Mouse (Mus musculus) midbrain, postnatal 0 days (tissue): ENCODE measurements around the gene Cdca4. TPM values are rescaled to one million over a fixed set of nuclear protein-coding genes. Genes with fewer than 3 reads are reported as not detected.

Source experiments
- ATAC-seq: fragments of 200-750 bp; cut with Nextera tagmentation; 2 replicates; pipeline ENCODE4 v1.8.0; 2017; ENCODE audit warnings: moderate number of reproducible peaks, mild to moderate bottlenecking, moderate TSS enrichment, moderate library complexity; ENCODE audit not compliant: low FRiP score
- DNase-seq: peaks from one replicate; pipeline ENCODE4 v3.0.0-alpha.2; 2015; ENCODE audit warnings: low spot score
- H3K27ac ChIP-seq: fragments of 300-500 bp; sonication (generic); 2 replicates; pipeline ENCODE4 v1.5.1; 2014; ENCODE audit warnings: low read depth, mild to moderate bottlenecking, low read length, mixed read lengths
- H3K27me3 ChIP-seq: fragments of 300-500 bp; sonication (generic); 2 replicates; pipeline ENCODE4 v1.6.1; 2014; ENCODE audit warnings: low read length, control low read depth, mixed read lengths; ENCODE audit not compliant: insufficient read depth
- H3K36me3 ChIP-seq: fragments of 300-500 bp; sonication (generic); 2 replicates; pipeline ENCODE4 v1.6.1; 2014; ENCODE audit warnings: low read length, control low read depth, mixed read lengths; ENCODE audit not compliant: insufficient read depth
- H3K4me1 ChIP-seq: fragments of 300-500 bp; sonication (generic); 2 replicates; pipeline ENCODE4 v1.6.1; 2014; ENCODE audit warnings: mild to moderate bottlenecking, control low read depth, antibody characterized with exemption, low read length, mixed read lengths; ENCODE audit not compliant: insufficient read depth
- H3K4me2 ChIP-seq: fragments of 300-500 bp; sonication (generic); 2 replicates; pipeline ENCODE4 v1.6.1; 2014; ENCODE audit warnings: low read depth, mild to moderate bottlenecking, low read length, mixed read lengths; ENCODE audit not compliant: poor library complexity, severe bottlenecking
- H3K4me3 ChIP-seq: fragments of 300-500 bp; sonication (generic); 2 replicates; pipeline ENCODE4 v1.5.1; 2014; ENCODE audit warnings: low read depth, mild to moderate bottlenecking, low read length, moderate library complexity
- H3K9ac ChIP-seq: fragments of 300-500 bp; sonication (generic); replicated peaks from 2 replicates; pipeline ENCODE4 v1.6.1; 2014; ENCODE audit warnings: mild to moderate bottlenecking, low read length, moderate library complexity, mixed read lengths; ENCODE audit not compliant: poor library complexity, severe bottlenecking
- H3K9me3 ChIP-seq: fragments of 300-500 bp; sonication (generic); 2 replicates; pipeline ENCODE4 v1.6.1; 2016; ENCODE audit warnings: low read length, control low read depth
- CTCF ChIP-seq: IDR thresholded peaks from 2 replicates; pipeline ENCODE4 v1.5.1; 2016; ENCODE audit warnings: antibody characterized with exemption, mild to moderate bottlenecking
- WGBS: fragments of 180-500 bp; shearing (Covaris S2); extraction: QIAGEN DNeasy Blood & Tissue Kit; methylation state at CpG from one replicate; pipeline ENCODE4 v1.1.7; 2014; 5-methylcytosine and 5-hydroxymethylcytosine counted together
- polyA plus RNA-seq: library from polyadenylated mRNA; unstranded; fragments of >200 nt; fragmentation: Nextera tagmentation; extraction: Ambion mirVana; gene quantifications from 2 replicates; pipeline ENCODE4 v1.2.1, GENCODE M21; 2015
- total RNA-seq: library from RNA; depleted of rRNA; stranded (reverse); fragments of >200 nt; gene quantifications from 2 replicates; pipeline ENCODE4 v1.2.3, GENCODE M21; 2014

Cdca4 gene
- total and polyA plus RNA-seq, 2 experiments from 2014 or later, result 19.8 to 22.0 TPM

DNA sequence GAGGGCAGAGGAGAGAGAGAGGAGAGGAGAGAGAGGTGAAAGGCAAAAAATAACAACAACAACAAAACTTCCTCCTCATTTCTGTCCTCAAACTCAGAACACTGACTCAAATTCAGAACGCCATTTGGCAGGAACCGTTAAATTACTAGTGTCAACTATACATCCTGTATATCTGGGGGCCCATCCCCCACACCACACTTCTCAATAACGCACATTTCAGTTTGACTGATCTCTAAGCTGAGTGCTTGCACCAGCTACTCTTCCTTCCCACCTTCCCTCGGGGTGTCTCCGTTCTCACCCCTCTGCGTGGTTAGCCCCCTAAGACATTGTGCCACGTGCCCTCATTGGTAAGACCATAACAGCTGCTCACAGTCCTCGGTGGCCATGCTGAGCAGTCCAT, 30.7 kb upstream of the Cdca4 start:
- no peaks in the 10 kb centered on the region for H3K36me3 ChIP-seq
- H3K27me3 ChIP-seq, result no peaks in the 10 kb centered on the region
- no peaks in the 10 kb centered on the region for H3K9me3 ChIP-seq
- no peaks in the 10 kb centered on the region for H3K4me1 ChIP-seq
- no peak overlapping the region for H3K4me3 ChIP-seq
- no peak for DNase-seq
- H3K4me2 ChIP-seq, result no peak overlapping the region
- TF ChIP-seq CTCF, result no peak
- no peak overlapping the region for H3K27ac ChIP-seq
- 80% methylated on average over 8 of the region's 8 CpGs for WGBS
- ATAC-seq, result no peak
- no peak overlapping the region for H3K9ac ChIP-seq

- Histone ChIP-seq H3K27ac (no peak overlapping the region), H3K4me2 (no peak overlapping the region), H3K4me3 (no peak overlapping the region), H3K27me3 (no peaks in the 10 kb centered on the region), H3K36me3 (no peaks in the 10 kb centered on the region), H3K9me3 (no peaks in the 10 kb centered on the region), H3K9ac (no peak overlapping the region), H3K4me1 (no peaks in the 10 kb centered on the region)
- WGBS, result 87% methylated on average over 9 of the region's 9 CpGs
- TF ChIP-seq CTCF, result no peak
- DNase-seq (no peak), ATAC-seq (no peak)
Measured at GRCm38 (mm10) chr12:112858581-112859336, 29.5 kb upstream of the Cdca4 start.

DNA sequence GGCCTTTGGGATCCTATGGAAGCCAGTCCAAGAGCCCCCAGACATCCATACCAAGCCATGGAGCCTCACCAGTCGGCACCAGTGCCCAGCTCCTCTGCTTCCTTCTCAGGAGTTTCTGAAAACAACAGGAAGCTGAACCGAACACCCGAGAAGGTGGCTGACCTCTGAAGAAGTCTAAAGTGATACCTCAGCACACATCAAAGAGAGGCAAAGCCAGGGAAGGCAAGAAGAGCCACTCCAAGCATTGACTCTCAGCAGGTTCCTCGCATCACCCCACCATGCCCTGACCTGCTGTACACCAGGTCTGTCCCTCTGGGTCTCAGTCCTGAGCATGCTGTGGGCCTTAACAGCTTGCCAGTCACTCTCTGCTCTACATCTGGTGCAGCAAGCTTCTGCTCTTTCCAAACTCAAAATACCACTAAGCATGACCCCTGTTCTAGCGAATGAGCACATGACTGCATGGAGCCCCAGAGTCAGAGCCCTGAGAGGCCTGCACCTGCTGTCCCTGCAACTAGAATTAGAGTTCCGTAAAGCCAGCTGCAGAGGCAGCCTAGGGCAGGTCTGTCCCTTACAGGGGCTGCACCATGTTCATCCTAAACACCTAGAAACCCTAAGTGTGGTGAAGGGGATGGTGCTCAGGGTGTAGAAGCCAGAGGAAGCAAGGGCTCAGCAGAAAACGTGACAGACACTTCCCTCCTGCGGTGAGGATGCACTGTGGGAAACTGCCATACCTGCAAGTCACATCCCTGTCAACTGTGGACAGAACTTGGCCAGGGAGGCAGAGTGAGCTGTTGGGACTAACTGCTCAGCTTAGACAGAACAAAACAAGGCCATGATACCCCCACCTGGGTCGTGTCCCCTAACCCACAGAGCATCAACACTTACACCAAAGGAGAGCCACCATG, 28.1 kb upstream of the Cdca4 start:
- TF ChIP-seq CTCF, result no peak
- Histone ChIP-seq H3K36me3 (no peaks in the 10 kb centered on the region), H3K4me2 (no peak overlapping the region), H3K9ac (no peak overlapping the region), H3K9me3 (no peaks in the 10 kb centered on the region), H3K4me3 (no peak overlapping the region), H3K4me1 (no peaks in the 10 kb centered on the region), H3K27ac (no peak overlapping the region), H3K27me3 (no peaks in the 10 kb centered on the region)
- 71% methylated on average over 9 of the region's 9 CpGs for WGBS
- DNase-seq (no peak), ATAC-seq (no peak)

DNA sequence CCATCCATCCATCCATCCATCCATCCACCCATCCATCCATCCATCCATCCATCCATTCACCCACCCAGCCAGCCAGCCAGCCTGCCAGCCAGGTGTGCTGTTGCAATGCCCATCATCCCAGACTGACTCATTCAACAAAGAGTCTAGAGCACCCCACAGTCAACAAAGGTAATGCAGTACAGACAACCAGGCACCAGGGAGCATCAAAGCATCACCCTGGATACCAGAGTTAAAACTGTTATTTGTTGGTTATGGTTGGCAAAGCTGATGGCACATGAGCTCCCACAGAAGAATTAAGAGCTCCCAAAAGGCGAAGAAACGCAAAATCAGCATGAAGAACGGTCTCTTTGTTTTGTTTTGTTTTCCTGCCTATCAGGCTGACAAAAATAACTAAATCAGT, 27.1 kb upstream of the Cdca4 start:
- H3K4me1 ChIP-seq, result no peaks in the 10 kb centered on the region
- 74% methylated on average over 3 of the region's 3 CpGs for WGBS
- H3K36me3 ChIP-seq, result no peaks in the 10 kb centered on the region
- H3K4me2 ChIP-seq, result no peak overlapping the region
- no peaks in the 10 kb centered on the region for H3K27me3 ChIP-seq
- TF ChIP-seq CTCF, result peak; percentile 14; the same call in 1 of the 2 replicates
- no peak overlapping the region for H3K27ac ChIP-seq
- DNase-seq, result no peak
- ATAC-seq, result no peak
- no peak overlapping the region for H3K4me3 ChIP-seq
- no peaks in the 10 kb centered on the region for H3K9me3 ChIP-seq
- H3K9ac ChIP-seq, result no peak overlapping the region

DNA sequence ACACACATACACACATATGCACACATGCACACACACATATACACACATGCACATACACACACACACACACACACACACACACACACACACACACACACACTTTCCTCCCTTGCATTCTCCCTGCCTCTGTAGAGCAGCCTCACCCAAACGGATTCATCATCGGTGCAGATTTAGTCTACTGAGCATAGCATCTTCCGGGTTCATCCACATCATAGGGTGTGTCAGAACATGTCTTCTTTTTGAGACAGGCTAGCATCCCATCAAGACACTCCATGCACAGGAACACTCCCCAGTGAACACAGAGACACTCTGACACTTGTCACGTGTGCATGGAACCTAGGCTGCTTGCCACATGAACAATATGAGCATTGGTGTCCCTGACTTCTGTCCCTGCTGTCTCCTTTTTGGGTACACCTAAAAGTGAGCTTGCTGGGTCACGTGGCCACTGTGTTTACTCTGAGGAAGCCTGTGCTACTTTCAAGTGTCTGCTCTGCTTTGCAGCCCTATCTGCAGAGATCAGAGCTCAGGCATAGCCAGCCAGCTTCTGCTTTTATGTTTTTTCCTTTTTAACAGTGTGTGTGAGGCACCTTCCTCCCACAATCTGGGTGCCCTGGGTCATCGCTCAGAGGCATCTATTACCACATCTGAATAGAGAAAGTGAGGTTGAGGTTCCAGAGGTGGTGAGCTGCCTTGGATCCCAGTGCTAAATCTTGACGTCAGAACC, 25.5 kb upstream of the Cdca4 start:
- no peaks in the 10 kb centered on the region for H3K36me3 ChIP-seq
- no peaks in the 10 kb centered on the region for H3K4me1 ChIP-seq
- no peaks in the 10 kb centered on the region for H3K9me3 ChIP-seq
- no peak overlapping the region for H3K4me3 ChIP-seq
- H3K27me3 ChIP-seq, result no peaks in the 10 kb centered on the region
- H3K27ac ChIP-seq, result no peak overlapping the region
- no peak overlapping the region for H3K9ac ChIP-seq
- DNase-seq, result no peak
- TF ChIP-seq CTCF, result no peak
- WGBS, result 78% methylated on average over 7 of the region's 7 CpGs
- ATAC-seq, result no peak
- H3K4me2 ChIP-seq, result no peak overlapping the region
